Mouse (Mus musculus) kidney, adult 11 months (tissue): ENCODE measurements around the gene Igsf9b.
A peak's percentile ranks its signal among the peaks of the same experiment; 100 is the strongest.

Experiments
- DNase-seq: peaks from one replicate; pipeline ENCODE4 v3.0.0; 2022

The Igsf9b gene

DNA sequence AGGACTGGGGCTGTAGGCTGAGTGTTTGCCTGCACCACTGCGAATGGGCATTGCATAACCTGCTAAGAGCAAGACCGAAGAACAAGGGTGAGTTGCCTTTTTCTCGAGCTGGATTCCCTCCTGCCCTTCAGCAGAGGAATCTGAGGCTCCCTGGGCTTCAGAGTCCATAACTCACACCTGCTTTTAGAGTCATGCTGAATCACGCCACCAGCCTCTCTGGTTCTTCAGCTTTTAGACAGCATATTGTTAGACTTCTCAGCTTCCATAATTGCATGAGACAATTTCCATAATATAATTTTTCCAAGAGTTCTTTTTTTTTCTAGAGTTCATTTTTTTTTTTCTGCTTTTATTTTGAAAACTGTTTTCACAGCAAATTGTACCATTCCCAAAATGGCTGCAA, 4.6 kb upstream of the Igsf9b start:
- DNase-seq = no peak

- no peak for DNase-seq
Observed at GRCm38 (mm10) chr9:27299286-27300187, 533 bp downstream of the Igsf9b start.

- DNase-seq = peak; percentile 14
Observed at GRCm38 (mm10) chr9:27300188-27300691, 1.2 kb downstream of the Igsf9b start.

DNA sequence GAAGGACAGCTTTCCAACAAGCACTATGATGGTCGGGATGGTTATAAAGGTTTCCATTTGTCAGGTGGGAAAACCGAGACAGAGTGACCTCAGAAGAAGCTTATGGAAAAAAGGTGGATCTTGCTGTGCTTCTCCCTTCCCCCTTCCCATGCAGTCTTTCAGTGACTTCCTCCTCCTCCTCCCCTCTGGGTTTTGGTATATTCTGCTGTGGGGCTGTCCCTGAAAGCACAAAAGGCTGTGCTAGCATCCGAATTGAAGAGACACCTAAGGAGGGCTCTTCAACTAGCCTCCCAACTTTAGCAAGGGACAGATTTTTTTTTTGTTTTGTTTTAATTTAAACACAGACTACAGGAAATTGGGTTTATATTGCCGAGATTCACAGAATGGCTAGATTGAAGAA, 1.7 kb downstream of the Igsf9b start:
- DNase-seq = no peak

DNA sequence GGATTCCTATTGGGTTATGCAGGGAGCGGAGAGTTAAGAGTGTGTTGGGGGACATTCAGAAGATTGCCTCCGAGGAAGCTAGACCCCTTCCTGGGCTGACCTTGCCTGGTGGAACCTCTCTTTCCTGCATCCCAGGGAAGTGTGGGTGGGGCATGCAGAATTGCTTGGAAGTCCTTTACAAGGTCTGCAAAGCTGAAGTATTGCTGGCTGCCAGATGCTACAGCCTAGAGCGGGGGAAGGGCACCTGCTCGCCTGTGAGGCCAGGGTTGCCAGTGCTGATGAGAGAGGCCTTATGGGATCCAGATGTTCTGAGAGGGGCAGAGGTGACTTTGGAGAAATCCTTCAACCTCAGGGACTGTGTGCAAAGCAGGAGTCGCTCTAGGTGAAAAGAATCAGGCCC, 2.5 kb downstream of the Igsf9b start:
- no peak for DNase-seq

DNA sequence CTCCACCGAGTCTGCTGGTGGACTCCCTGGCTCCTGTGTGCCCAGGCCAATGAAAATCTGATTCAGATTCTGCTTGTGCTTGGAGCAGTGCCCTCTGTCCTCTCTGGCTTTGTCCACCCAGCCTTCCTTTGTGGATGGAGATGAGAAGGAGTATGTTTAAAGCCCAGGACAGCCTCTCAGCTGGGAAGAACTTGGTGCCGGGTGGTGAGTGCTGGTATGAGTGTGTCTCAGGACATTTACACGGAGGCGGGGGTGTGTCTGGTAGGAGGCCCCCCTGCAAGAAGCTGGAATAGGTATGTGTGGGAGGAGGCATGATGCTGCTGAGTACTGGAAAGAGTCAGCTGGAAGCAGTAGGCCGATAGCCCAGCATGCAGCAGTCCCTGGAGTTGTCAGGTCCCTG, 3.3 kb downstream of the Igsf9b start:
- no peak for DNase-seq

GRCm38 (mm10) chr9:27303571-27304484, 4.8 kb downstream of the Igsf9b start:
- DNase-seq = no peak

- no peak for DNase-seq
Observed at GRCm38 (mm10) chr9:27304485-27305102, 5.6 kb downstream of the Igsf9b start.

DNA sequence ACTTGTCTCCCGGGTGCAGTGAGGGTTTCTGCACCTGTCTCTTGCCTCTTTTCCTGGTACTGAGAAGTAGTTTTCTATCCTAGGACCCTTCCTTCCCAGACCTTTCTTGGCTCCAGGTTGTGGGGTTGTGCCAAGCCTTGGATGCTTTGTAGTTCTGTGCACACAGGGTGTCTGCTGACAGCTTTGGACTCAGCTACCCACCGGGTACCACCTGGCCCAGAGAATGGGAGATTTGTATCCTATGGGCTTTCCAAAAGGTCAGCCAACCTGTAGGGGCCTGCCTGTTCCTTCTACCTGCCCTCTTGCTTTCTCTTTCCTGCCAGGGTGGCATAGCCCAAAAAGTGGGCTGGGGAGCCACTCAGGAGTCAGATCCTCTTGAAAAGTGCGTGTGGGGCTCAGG, 6.5 kb downstream of the Igsf9b start:
- DNase-seq = no peak

DNA sequence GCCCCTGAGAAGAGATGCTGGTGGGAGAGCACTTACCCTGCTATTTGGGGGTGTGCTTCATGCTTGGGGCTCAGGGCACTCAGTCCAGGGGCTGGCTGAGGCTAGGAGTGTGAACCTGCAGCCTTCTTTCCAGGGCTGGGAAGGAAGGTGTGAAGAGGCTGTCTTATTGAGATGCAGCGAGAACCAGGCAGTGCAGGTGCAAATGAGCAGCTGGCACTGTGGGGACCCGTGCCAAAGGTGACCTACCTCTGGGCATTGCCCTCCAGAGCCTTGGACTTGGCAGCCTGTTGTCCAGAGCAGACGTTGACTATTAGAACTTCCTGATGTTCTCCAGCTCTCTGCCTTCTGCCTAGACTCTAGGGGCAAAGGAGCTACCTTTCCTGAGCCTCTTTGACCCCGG, 7.6 kb downstream of the Igsf9b start:
- DNase-seq = no peak

DNA sequence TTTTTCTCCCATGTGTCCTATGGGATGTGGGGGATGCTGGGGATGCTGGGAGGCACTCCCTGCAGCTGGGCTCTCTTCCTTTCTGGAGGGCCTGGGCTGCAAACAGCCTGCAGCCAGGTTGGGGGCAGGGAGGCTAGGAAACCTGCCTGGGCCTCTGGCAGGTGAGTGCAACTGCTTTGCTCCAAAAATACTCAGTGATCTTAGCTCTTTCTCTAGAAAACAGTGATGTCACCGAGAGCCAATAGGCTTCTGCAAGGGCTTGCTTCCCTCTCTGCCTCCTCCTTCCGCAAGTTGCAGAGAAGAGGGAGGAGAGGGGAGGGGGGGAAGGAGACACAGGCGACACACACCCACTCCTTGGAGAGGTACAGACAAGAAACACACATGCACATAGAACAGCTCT, 8.3 kb downstream of the Igsf9b start:
- no peak for DNase-seq

DNA sequence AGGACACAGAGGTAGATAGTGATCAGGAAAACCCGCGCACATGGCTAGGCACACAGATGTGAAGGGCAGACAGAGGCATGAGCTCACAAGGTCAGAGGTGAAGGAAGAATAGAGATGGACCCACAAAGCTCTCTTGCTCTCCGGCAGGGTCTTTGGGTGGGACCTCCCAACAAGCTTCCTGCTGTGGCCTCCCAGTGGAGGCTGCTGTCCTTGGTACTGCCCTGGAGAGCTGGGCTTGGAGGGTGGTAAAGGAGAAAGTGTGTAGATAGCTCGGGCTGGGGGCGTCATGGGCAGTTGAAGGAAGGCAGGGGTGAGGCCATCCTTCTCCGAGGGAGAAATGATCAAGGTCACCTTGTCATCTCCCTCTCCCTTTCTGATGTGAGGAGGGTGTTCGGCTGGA, 9.0 kb downstream of the Igsf9b start:
- no peak for DNase-seq

GRCm38 (mm10) chr9:27308561-27308960, 9.6 kb downstream of the Igsf9b start:
- DNase-seq = no peak

DNA sequence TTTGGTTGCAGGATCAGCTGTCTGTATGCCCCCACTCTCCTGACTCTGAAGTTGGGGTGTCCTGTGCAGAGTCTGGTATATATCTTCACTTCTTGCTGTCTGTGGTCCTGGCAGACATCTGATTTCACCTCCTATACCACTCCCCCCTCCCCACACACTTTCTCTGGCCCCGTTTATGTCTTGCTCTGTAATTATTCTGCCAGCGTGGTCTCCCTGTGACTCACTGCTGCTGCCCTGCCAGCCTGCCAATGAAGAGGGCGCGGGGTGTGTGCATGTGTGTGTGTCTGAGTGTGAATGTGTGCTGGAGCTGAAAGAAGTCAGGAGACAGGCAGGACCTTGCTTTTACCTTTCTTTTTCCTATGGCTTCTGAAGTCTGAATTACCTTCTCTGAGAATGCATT, 11.0 kb downstream of the Igsf9b start:
- DNase-seq = no peak

GRCm38 (mm10) chr9:27313427-27313826, 14.4 kb downstream of the Igsf9b start:
- DNase-seq = no peak

GRCm38 (mm10) chr9:27321267-27321666, 22.3 kb downstream of the Igsf9b start:
- no peak for DNase-seq

- no peak for DNase-seq
Observed at GRCm38 (mm10) chr9:27322277-27322676, 23.3 kb downstream of the Igsf9b start.

DNA sequence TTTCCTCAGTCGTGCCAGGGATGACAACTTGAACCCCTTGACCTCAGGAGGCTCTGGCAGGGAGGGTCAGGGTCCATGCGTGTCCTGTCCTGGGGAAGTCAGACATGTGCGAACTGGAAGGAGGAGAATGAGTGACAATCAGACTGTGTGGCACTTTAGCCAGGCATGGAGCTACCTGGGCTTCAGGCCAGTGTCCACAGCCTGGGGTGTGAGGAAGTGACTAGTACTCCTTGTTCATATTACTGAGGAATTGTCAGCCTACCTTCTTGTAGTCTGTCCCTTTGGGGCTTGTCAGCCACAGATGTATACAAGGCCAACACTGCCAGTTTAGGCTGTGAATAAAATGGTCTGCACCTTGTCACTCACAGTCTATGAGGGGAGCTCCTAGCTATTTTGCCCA, 24.4 kb downstream of the Igsf9b start:
- no peak for DNase-seq

- DNase-seq = peak; percentile 27
Observed at GRCm38 (mm10) chr9:27325920-27326319, 26.9 kb downstream of the Igsf9b start.

DNA sequence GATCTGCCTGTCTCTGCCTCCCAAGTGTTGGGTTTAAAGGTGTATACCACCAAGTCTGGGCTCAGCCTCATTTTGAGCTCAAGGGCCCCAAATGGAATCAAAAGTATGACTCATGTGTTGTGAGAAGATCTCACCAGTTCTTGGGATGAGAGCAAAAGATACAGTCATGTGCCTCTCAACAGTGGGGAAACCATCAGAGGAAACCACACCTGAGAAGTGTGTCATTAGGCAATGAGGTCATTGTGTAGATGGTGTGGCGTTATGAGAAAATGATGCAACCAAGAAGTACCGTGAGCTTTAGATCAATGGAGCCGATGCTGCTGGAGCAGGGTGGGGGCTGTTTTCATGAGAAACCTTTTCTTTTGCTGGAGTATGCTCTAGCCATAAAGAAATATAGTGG, 28.6 kb downstream of the Igsf9b start:
- DNase-seq = no peak

DNA sequence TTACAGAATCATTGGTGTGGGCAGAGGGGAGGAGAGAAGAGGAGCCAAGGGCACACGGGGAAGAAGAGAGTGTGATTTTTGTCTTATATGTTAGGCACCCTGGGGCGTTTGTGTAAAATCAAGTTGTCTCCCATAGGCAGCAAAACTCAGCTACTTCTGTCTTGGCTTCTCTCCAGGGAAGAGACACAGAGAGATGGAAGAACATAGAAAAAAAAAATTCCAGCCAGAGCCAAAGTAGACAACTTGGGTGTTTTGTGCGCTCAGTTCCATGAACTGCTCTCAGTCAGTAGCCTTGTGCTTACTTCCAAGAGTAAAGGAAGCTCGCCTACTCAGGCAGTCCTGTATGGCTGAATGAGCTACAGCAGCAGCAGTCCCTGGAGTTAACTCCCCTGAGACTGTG, 31.4 kb downstream of the Igsf9b start:
- no peak for DNase-seq

GRCm38 (mm10) chr9:27331538-27331937, 32.5 kb downstream of the Igsf9b start:
- DNase-seq = no peak

DNA sequence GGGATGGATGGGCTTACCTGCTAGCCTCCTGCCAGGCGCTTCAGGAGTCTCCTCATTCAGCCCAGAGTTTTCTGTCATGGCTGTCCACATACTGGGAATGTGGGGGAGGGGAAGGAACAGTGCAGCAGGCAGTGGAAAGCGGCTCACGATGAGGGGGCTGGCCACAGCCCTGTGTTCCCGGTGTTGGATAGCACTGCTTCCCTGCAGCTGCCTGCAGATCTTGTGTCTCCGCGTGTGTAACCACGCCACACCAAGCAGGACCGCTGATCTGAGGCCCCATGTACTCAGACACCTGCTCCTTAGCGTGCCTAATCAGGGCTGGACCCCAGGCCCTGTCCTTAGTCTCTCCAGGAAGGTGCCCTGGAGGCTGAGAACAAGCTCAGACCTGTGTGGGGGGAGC, 35.9 kb downstream of the Igsf9b start:
- no peak for DNase-seq
